Mouse (Mus musculus): ENCODE measurements at regions not wholly inside any gene's neighbourhood (a gene's known extent, or its start where the extent isn't known, plus 50 kb on each side); places are given as distances from the start of the nearest gene placed in this dataset.

DNA sequence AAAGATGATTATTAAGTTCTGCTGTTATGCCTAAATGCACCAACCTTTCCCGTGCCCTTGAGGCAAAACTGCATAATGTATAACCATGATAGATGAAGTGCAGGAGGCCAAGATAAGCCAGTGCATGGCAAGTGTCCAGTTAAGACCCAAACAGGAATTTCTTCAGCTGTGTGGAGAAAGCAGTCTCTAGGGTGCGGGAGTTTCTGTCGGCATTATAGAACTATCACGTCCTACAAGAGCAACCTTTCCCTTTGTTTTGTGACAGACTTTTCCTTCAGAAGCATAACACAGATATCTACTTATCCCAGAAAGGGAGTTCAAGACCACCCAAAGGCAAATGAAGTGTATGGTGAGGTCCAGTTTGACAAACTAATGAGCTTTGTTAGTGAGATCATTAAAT is 560.1 kb upstream of the Cdh18 start:
- Histone ChIP-seq H3K36me3 (ENCODE audit: control insufficient read depth, insufficient read depth, low read length) (no peaks in the 10 kb centered on the region), H3K9ac (ENCODE audit: low read depth, low read length) (no peak overlapping the region), H3K4me1 (replicated peaks; ENCODE audit: control insufficient read depth, insufficient read depth, low read length) (no peaks in the 10 kb centered on the region), H3K4me2 (no peak overlapping the region), H3K9me3 (ENCODE audit: control insufficient read depth, low read length) (no peaks in the 10 kb centered on the region), H3K27ac (ENCODE audit: low read depth, low read length) (no peak overlapping the region), H3K4me3 (ENCODE audit: low read depth, low read length) (no peak overlapping the region), H3K27me3 (replicated peaks; ENCODE audit: control insufficient read depth, insufficient read depth, low read length) (no peaks in the 10 kb centered on the region)
- WGBS = 79% methylated on average over 4 of the region's 4 CpGs
- no peak for ATAC-seq (replicated peaks; ENCODE audit: low FRiP score)
- no peak for DNase-seq (ENCODE audit: low spot score)

DNA sequence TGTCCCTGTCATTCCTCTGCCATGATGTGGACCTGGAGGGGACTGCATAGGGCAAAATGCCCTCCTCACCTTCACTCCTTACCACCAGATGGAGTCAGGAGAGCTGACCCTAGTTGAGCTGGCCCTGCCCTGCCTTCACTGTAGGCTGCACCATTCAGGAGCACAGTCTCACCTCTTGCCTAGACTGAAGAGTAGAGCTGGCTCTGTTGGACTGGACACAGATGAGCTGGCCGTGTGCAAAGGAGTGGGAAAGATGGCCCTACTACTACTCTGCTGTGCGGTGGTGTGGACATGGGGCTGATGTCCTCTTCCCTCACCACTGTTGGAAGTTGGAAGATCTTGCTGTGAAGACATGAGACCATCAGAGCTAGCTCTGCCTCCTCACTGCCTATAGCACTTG is 555.5 kb upstream of the Cdh18 start:
- Histone ChIP-seq H3K9me3 (ENCODE audit: control insufficient read depth, low read length) (no peaks in the 10 kb centered on the region), H3K27me3 (replicated peaks; ENCODE audit: control insufficient read depth, insufficient read depth, low read length) (no peaks in the 10 kb centered on the region), H3K9ac (ENCODE audit: low read depth, low read length) (no peak overlapping the region), H3K27ac (ENCODE audit: low read depth, low read length) (no peak overlapping the region), H3K4me1 (replicated peaks; ENCODE audit: control insufficient read depth, insufficient read depth, low read length) (no peaks in the 10 kb centered on the region), H3K4me3 (ENCODE audit: low read depth, low read length) (no peak overlapping the region), H3K4me2 (no peak overlapping the region), H3K36me3 (ENCODE audit: control insufficient read depth, insufficient read depth, low read length) (no peaks in the 10 kb centered on the region)
- DNase-seq (ENCODE audit: low spot score) = no peak
- 89% methylated on average over 2 of the region's 2 CpGs for WGBS
- ATAC-seq (replicated peaks; ENCODE audit: low FRiP score) = no peak

DNA sequence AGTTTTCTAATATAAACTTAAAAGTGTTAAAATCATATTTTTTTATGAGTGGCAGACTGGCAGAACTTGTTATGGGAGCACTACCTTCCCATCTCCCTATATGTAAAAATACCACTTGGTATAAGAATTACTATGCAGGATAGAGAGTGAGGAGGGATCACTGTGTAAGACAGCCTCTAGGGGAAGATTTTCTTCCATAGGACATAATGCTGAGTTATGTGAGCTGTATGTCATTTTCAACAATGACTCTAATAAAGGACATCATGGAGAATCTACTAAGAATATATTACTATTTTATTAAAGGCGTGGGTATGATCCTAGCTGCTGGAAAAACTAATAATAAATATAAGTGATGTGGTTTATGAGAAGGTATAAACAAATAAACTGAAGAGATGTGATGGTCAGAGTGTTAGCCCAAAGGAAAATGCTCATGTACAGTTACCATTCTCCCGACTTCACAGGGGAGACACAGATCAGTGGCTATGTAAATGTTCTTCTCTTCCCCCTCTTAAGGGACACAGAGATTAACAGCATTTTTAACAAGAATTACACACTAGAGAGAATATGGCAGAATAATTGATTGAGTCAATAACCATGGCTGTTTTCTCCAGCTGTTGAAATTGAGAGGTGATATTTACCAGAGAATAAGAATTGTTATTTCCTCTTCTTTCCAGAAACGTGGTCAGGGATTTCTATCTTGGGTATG is 553.5 kb upstream of the Cdh18 start:
- no peaks in the 10 kb centered on the region for H3K27me3 ChIP-seq (replicated peaks; ENCODE audit: control insufficient read depth, insufficient read depth, low read length)
- H3K9me3 ChIP-seq (ENCODE audit: control insufficient read depth, low read length) = no peaks in the 10 kb centered on the region
- H3K4me1 ChIP-seq (replicated peaks; ENCODE audit: control insufficient read depth, insufficient read depth, low read length) = no peaks in the 10 kb centered on the region
- ATAC-seq (replicated peaks; ENCODE audit: low FRiP score) = no peak
- no peak for DNase-seq (ENCODE audit: low spot score)
- H3K36me3 ChIP-seq (ENCODE audit: control insufficient read depth, insufficient read depth, low read length) = no peaks in the 10 kb centered on the region
- H3K4me3 ChIP-seq (ENCODE audit: low read depth, low read length) = no peak overlapping the region
- H3K9ac ChIP-seq (ENCODE audit: low read depth, low read length) = no peak overlapping the region
- H3K4me2 ChIP-seq = no peak overlapping the region
- no peak overlapping the region for H3K27ac ChIP-seq (ENCODE audit: low read depth, low read length)
- 59% methylated on average over 3 of the region's 3 CpGs for WGBS

DNA sequence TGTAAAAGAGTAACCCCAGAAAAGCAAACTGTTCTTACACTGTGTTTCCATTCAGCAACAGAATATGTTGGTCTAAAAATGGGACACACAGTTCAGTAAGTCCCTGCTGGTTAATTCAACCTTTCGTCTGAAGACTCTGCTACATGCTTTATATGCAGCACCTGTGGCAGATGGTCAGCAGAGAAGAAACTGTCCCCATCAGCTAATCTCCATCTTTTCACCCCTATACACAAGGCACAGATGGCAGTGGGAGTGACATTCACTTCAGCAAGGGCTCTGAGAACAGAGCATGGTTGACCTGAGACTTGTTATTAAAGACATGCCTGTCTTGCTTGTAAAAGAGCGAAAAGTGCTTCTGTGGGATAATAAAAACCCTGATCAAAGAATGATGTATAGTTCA is 528.8 kb upstream of the Cdh18 start:
- DNase-seq (ENCODE audit: low spot score) (no peak), ATAC-seq (replicated peaks; ENCODE audit: low FRiP score) (no peak)
- Histone ChIP-seq H3K4me2 (no peak overlapping the region), H3K9ac (ENCODE audit: low read depth, low read length) (no peak overlapping the region), H3K27me3 (replicated peaks; ENCODE audit: control insufficient read depth, insufficient read depth, low read length) (no peaks in the 10 kb centered on the region), H3K4me3 (ENCODE audit: low read depth, low read length) (no peak overlapping the region), H3K9me3 (ENCODE audit: control insufficient read depth, low read length) (no peaks in the 10 kb centered on the region), H3K27ac (ENCODE audit: low read depth, low read length) (no peak overlapping the region), H3K4me1 (replicated peaks; ENCODE audit: control insufficient read depth, insufficient read depth, low read length) (no peaks in the 10 kb centered on the region), H3K36me3 (ENCODE audit: control insufficient read depth, insufficient read depth, low read length) (no peaks in the 10 kb centered on the region)
- whole genome bisulfite sequencing = 68% methylated on average over 2 of the region's 2 CpGs

DNA sequence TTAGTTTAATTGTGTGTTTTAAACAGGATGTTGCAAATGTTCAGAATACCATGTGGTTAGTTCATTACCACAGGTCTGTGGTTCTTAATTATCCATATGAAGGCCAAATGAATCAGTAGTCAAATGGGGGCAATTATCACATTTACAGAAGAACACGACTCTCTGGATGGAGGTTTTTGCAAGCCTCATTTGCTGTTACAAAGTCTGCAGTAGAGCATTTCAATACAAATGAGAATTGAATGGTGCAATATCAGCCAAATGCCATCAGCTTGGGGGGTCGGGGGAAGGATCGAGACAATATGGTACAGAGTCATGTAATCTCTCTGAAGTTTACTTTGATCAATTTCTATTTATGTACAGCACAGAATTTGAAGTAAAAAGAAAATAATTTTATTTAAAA is 518.6 kb upstream of the Cdh18 start:
- DNase-seq (ENCODE audit: low spot score) = no peak
- Histone ChIP-seq H3K27ac (ENCODE audit: low read depth, low read length) (no peak overlapping the region), H3K4me3 (ENCODE audit: low read depth, low read length) (no peak overlapping the region), H3K4me2 (no peak overlapping the region), H3K27me3 (replicated peaks; ENCODE audit: control insufficient read depth, insufficient read depth, low read length) (no peaks in the 10 kb centered on the region), H3K9ac (ENCODE audit: low read depth, low read length) (no peak overlapping the region), H3K36me3 (ENCODE audit: control insufficient read depth, insufficient read depth, low read length) (no peaks in the 10 kb centered on the region), H3K9me3 (ENCODE audit: control insufficient read depth, low read length) (no peaks in the 10 kb centered on the region), H3K4me1 (replicated peaks; ENCODE audit: control insufficient read depth, insufficient read depth, low read length) (no peaks in the 10 kb centered on the region)
- no peak for ATAC-seq (replicated peaks; ENCODE audit: low FRiP score)
- 72% methylated on average over 3 of the region's 3 CpGs for WGBS

DNA sequence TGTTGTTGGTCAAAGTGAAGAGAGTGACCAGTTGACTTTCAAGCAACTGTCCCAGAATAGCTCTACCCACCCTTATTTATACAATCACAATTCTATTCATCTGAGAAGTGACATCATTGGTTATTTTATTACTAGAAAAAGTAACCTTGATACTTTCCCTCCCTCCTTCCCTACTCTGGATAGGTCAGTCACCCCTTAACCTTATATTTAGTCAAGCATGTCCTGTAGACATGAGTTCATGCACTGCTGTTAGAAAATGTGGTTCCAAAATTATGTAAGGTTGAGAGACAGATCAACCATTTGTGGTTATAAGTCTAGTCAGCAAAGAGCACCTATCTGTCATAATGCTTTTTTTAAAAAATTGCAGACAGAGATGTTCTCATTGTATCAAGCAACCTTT is 502.4 kb upstream of the Cdh18 start:
- no peak overlapping the region for H3K9ac ChIP-seq (ENCODE audit: low read depth, low read length)
- H3K27ac ChIP-seq (ENCODE audit: low read depth, low read length) = no peak overlapping the region
- no peak overlapping the region for H3K4me2 ChIP-seq
- no peak for ATAC-seq (replicated peaks; ENCODE audit: low FRiP score)
- no peaks in the 10 kb centered on the region for H3K9me3 ChIP-seq (ENCODE audit: control insufficient read depth, low read length)
- no peaks in the 10 kb centered on the region for H3K27me3 ChIP-seq (replicated peaks; ENCODE audit: control insufficient read depth, insufficient read depth, low read length)
- H3K36me3 ChIP-seq (ENCODE audit: control insufficient read depth, insufficient read depth, low read length) = no peaks in the 10 kb centered on the region
- no peaks in the 10 kb centered on the region for H3K4me1 ChIP-seq (replicated peaks; ENCODE audit: control insufficient read depth, insufficient read depth, low read length)
- DNase-seq (ENCODE audit: low spot score) = no peak
- no peak overlapping the region for H3K4me3 ChIP-seq (ENCODE audit: low read depth, low read length)

DNA sequence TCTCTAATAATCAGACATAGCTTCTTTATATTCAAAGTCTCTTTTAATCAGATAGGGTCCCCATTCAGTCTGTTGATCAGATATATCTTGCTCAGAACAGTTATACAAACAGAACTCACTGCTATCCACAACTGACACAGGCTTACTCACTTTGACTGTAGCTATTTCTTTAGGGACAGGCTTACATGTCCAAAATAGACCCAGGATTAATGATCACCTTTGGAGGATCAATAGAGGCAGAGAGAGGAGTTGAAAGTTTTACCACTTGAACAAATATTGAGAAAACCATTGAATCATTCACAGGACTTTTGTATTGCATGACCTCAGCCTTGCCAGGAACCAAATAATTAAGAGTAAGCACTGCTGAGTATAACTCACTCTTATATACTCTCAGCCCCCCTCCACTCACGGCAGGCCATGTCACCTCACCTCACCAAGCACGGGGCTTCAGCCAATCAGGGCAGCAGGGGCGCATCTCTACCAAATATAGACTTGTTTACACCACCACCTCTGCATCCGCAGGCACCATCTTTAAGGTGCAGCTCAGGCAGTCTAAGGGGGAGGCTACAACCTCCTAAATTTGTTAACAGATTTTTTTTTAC is 501.8 kb upstream of the Cdh18 start:
- no peaks in the 10 kb centered on the region for H3K36me3 ChIP-seq (ENCODE audit: control insufficient read depth, insufficient read depth, low read length)
- H3K9ac ChIP-seq (ENCODE audit: low read depth, low read length) = no peak overlapping the region
- no peaks in the 10 kb centered on the region for H3K4me1 ChIP-seq (replicated peaks; ENCODE audit: control insufficient read depth, insufficient read depth, low read length)
- no peak overlapping the region for H3K4me2 ChIP-seq
- H3K27ac ChIP-seq (ENCODE audit: low read depth, low read length) = no peak overlapping the region
- 84% methylated on average over 4 of the region's 4 CpGs for WGBS
- DNase-seq (ENCODE audit: low spot score) (no peak), ATAC-seq (replicated peaks; ENCODE audit: low FRiP score) (peak; percentile 53)
- no peaks in the 10 kb centered on the region for H3K27me3 ChIP-seq (replicated peaks; ENCODE audit: control insufficient read depth, insufficient read depth, low read length)
- no peaks in the 10 kb centered on the region for H3K9me3 ChIP-seq (ENCODE audit: control insufficient read depth, low read length)
- no peak overlapping the region for H3K4me3 ChIP-seq (ENCODE audit: low read depth, low read length)

DNA sequence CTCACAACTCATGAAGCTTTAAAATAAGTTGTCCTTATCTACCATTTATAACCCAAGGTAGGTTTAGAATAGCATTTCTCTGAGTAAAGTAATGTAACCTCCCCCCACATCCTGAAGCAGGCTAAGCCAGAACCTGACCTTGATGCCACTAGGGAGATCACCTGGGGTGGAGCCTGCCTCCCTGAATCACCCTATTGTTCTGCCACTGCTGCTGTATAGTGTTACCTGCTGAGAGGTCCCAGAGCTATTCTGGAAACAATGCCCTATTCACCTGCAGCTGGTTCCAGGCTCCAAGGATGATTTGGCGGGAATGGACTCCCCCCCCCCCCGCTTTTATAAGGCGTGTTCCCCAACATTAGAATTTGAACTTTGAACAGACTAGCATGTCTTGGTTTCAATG is 462.0 kb upstream of the Cdh18 start:
- Histone ChIP-seq H3K4me2 (no peak overlapping the region), H3K4me3 (ENCODE audit: low read depth, low read length) (no peak overlapping the region), H3K27me3 (replicated peaks; ENCODE audit: control insufficient read depth, insufficient read depth, low read length) (no peaks in the 10 kb centered on the region), H3K9me3 (ENCODE audit: control insufficient read depth, low read length) (no peaks in the 10 kb centered on the region), H3K4me1 (replicated peaks; ENCODE audit: control insufficient read depth, insufficient read depth, low read length) (no peaks in the 10 kb centered on the region), H3K36me3 (ENCODE audit: control insufficient read depth, insufficient read depth, low read length) (no peaks in the 10 kb centered on the region), H3K9ac (ENCODE audit: low read depth, low read length) (no peak overlapping the region), H3K27ac (ENCODE audit: low read depth, low read length) (no peak overlapping the region)
- DNase-seq (ENCODE audit: low spot score) (no peak), ATAC-seq (replicated peaks; ENCODE audit: low FRiP score) (no peak)
- WGBS = 60% methylated on average over 3 of the region's 3 CpGs

DNA sequence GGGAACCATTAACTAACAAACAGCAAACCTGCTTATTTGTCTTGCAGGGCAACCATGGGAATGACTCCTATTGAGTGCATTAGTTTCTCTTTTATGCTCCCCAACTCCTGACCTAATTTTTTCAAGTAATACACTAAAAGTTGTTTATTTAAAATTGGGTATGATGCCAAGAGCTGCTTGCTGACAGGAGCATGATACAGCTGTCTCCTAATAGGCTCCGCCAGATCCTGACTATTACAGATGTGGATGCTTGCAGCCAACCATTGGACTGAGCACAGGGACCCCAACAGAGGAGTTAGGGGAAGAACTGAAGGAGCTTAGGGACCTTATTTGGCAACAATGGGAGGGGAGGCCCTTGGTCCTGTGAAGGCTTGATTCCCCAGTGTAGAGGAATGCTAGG is 427.1 kb upstream of the Cdh18 start:
- H3K27ac ChIP-seq (ENCODE audit: low read depth, low read length) = no peak overlapping the region
- no peak overlapping the region for H3K9ac ChIP-seq (ENCODE audit: low read depth, low read length)
- no peaks in the 10 kb centered on the region for H3K4me1 ChIP-seq (replicated peaks; ENCODE audit: control insufficient read depth, insufficient read depth, low read length)
- no peak overlapping the region for H3K4me3 ChIP-seq (ENCODE audit: low read depth, low read length)
- WGBS = 85% methylated on average over 1 of the region's 1 CpGs
- H3K9me3 ChIP-seq (ENCODE audit: control insufficient read depth, low read length) = no peaks in the 10 kb centered on the region
- H3K4me2 ChIP-seq = no peak overlapping the region
- no peaks in the 10 kb centered on the region for H3K36me3 ChIP-seq (ENCODE audit: control insufficient read depth, insufficient read depth, low read length)
- no peak for DNase-seq (ENCODE audit: low spot score)
- ATAC-seq (replicated peaks; ENCODE audit: low FRiP score) = no peak
- H3K27me3 ChIP-seq (replicated peaks; ENCODE audit: control insufficient read depth, insufficient read depth, low read length) = no peaks in the 10 kb centered on the region

Measured in liver, embryonic 11.5 days (tissue).